Mouse (Mus musculus): Measurements from ENCODE around the gene Atxn2.

DNA sequence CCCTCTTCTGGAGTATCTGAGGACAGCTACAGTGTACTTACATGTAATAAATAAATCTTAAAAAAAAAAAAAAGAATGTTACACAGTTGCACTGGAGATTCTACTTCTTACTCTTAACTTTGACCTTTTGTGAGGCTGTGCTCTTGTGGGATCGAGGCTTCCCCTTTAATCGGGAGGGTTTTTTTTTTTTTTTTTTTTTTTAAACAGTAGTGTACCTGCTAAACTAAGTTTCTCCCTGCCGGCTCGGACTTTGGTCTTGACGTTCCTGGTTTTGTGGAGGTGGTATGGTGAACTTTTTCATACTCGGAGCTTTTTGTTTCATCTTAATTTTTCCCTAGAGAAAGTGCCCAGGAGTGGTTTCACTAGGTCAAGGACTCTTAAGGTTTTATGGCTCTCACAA lies 3.8 kb downstream of the Atxn2 start:
- no peak for TF ChIP-seq CTCF (IDR thresholded peaks at IDR 0.05; ENCODE audit: extremely low read depth, insufficient read depth, insufficient read length, insufficient replicate concordance)
- no peak for TF ChIP-seq POLR2A (IDR thresholded peaks at IDR 0.05; ENCODE audit: low read depth, low read length)
